Mouse (Mus musculus) midbrain, embryonic 15.5 days (tissue): ENCODE results near the gene C1ql1. TPM values are rescaled to one million over a fixed set of nuclear protein-coding genes. Genes with fewer than 3 reads are reported as not detected.

Source experiments
- ATAC-seq: fragments of 200-750 bp; cut with Nextera tagmentation; replicated peaks from 2 replicates; pipeline ENCODE4 v1.8.0; 2017; ENCODE audit warnings: moderate TSS enrichment
- H3K27ac ChIP-seq: fragments of 300-500 bp; sonication (generic); 2 replicates; pipeline ENCODE4 v1.5.1; 2015; ENCODE audit warnings: mild to moderate bottlenecking, inconsistent platforms
- H3K27me3 ChIP-seq: fragments of 300-500 bp; sonication (generic); replicated peaks from 2 replicates; pipeline ENCODE4 v1.6.1; 2015; ENCODE audit warnings: inconsistent platforms
- H3K36me3 ChIP-seq: fragments of 300-500 bp; sonication (generic); replicated peaks from 2 replicates; pipeline ENCODE4 v1.6.1; 2015; ENCODE audit warnings: inconsistent platforms
- H3K4me1 ChIP-seq: fragments of 300-500 bp; sonication (generic); 2 replicates; pipeline ENCODE4 v1.6.1; 2015; ENCODE audit warnings: inconsistent platforms
- H3K4me2 ChIP-seq: fragments of 300-500 bp; sonication (generic); 2 replicates; pipeline ENCODE4 v1.6.1; 2015; ENCODE audit warnings: inconsistent platforms, mild to moderate bottlenecking, moderate library complexity
- H3K4me3 ChIP-seq: fragments of 300-500 bp; sonication (generic); 2 replicates; pipeline ENCODE4 v1.5.1; 2015; ENCODE audit warnings: mild to moderate bottlenecking, inconsistent platforms
- H3K9ac ChIP-seq: fragments of 300-500 bp; sonication (generic); 2 replicates; pipeline ENCODE4 v1.6.1; 2015; ENCODE audit warnings: mild to moderate bottlenecking, inconsistent platforms
- H3K9me3 ChIP-seq: fragments of 300-500 bp; sonication (generic); 2 replicates; pipeline ENCODE4 v1.6.1; 2016; ENCODE audit warnings: inconsistent platforms
- WGBS: fragments of 180-500 bp; shearing (Covaris S2); methylation state at CpG from one replicate; pipeline ENCODE4 v1.1.7; 2015; ENCODE audit warnings: mixed read lengths; 5-methylcytosine and 5-hydroxymethylcytosine counted together
- polyA plus RNA-seq: library from polyadenylated mRNA; unstranded; fragments of >200 nt; fragmentation: Nextera tagmentation; extraction: Ambion mirVana; gene quantifications from 2 replicates; pipeline ENCODE4 v1.2.1, GENCODE M21; 2015

Gene C1ql1
- 11.7 and 14.0 TPM in 2 replicates for polyA plus RNA-seq

- H3K4me3 ChIP-seq: peak within 1 kb of the TSS; percentile 40
- peak; percentile 74 for ATAC-seq
- H3K4me1 ChIP-seq: peaks cover 40% of the 10 kb centered on the region
- no peak within 1 kb of the TSS for H3K27ac ChIP-seq
- H3K9ac ChIP-seq: peak within 1 kb of the TSS; percentile 27; the same call in 1 of the 2 replicates
- WGBS: under 1% methylated on average over 69 of the region's 87 CpGs
- H3K4me2 ChIP-seq: peak within 1 kb of the TSS; percentile 59
- peaks cover 77% of the 10 kb centered on the region for H3K27me3 ChIP-seq
- no peaks in the 10 kb centered on the region for H3K36me3 ChIP-seq
- no peaks in the 10 kb centered on the region for H3K9me3 ChIP-seq
These were observed at the start of gene C1ql1 for GRCm38 (mm10) chr11:102946265-102946991. C1ql1 (minus strand) TSS chr11:102946688.

GRCm38 (mm10) chr11:102994952-102995351, 48.5 kb upstream of the C1ql1 start:
- Histone ChIP-seq H3K27ac (no peak overlapping the region), H3K36me3 (peaks cover 33% of the 10 kb centered on the region), H3K9me3 (no peaks in the 10 kb centered on the region), H3K9ac (no peak overlapping the region), H3K27me3 (0 out of 2 replicates have a peak, but pooled peaks cover 4% of the 10 kb centered on the region), H3K4me1 (peaks cover 46% of the 10 kb centered on the region), H3K4me2 (no peak overlapping the region), H3K4me3 (no peak overlapping the region)
- 87% methylated on average over 18 of the region's 18 CpGs for WGBS
- no peak for ATAC-seq

- Histone ChIP-seq H3K9me3 (no peaks in the 10 kb centered on the region), H3K4me1 (peaks cover 40% of the 10 kb centered on the region), H3K36me3 (peaks cover 33% of the 10 kb centered on the region), H3K4me3 (no peak overlapping the region), H3K27ac (no peak overlapping the region), H3K4me2 (no peak overlapping the region), H3K27me3 (peaks cover 15% of the 10 kb centered on the region), H3K9ac (no peak overlapping the region)
- 22% methylated on average over 17 of the region's 17 CpGs for WGBS
- ATAC-seq: peak; percentile 43
These were observed 47.0 kb upstream of the C1ql1 start for GRCm38 (mm10) chr11:102993420-102994029.

GRCm38 (mm10) chr11:102992940-102993339, 46.5 kb upstream of the C1ql1 start:
- H3K27me3 ChIP-seq: peaks cover 15% of the 10 kb centered on the region
- peak; percentile 43 for ATAC-seq
- peaks cover 37% of the 10 kb centered on the region for H3K4me1 ChIP-seq
- H3K9ac ChIP-seq: no peak overlapping the region
- no peak overlapping the region for H3K4me2 ChIP-seq
- H3K9me3 ChIP-seq: no peaks in the 10 kb centered on the region
- H3K27ac ChIP-seq: no peak overlapping the region
- peaks cover 33% of the 10 kb centered on the region for H3K36me3 ChIP-seq
- no peak overlapping the region for H3K4me3 ChIP-seq
- 8% methylated on average over 5 of the region's 5 CpGs for WGBS

GRCm38 (mm10) chr11:102991681-102992080, 45.2 kb upstream of the C1ql1 start:
- Histone ChIP-seq H3K9ac (peak overlapping the region; percentile 30), H3K36me3 (peaks cover 24% of the 10 kb centered on the region), H3K27ac (peak overlapping the region; percentile 9; the same call in 1 of the 2 replicates), H3K4me3 (peak overlapping the region; percentile 16), H3K27me3 (peaks cover 15% of the 10 kb centered on the region), H3K9me3 (no peaks in the 10 kb centered on the region), H3K4me2 (peak overlapping the region; percentile 48), H3K4me1 (peaks cover 39% of the 10 kb centered on the region)
- WGBS: 2% methylated on average over 16 of the region's 16 CpGs
- no peak for ATAC-seq

- H3K27me3 ChIP-seq: peaks cover 15% of the 10 kb centered on the region
- H3K4me3 ChIP-seq: peak overlapping the region; percentile 32
- no peaks in the 10 kb centered on the region for H3K9me3 ChIP-seq
- peaks cover 13% of the 10 kb centered on the region; the same call in 1 of the 2 replicates for H3K36me3 ChIP-seq
- H3K4me1 ChIP-seq: peaks cover 39% of the 10 kb centered on the region
- ATAC-seq: no peak
- no peak overlapping the region for H3K27ac ChIP-seq
- peak overlapping the region; percentile 66 for H3K4me2 ChIP-seq
- whole genome bisulfite sequencing: 1% methylated on average over 29 of the region's 29 CpGs
- peak overlapping the region; percentile 39 for H3K9ac ChIP-seq
These were observed 43.7 kb upstream of the C1ql1 start for GRCm38 (mm10) chr11:102990152-102990663.

- Histone ChIP-seq H3K36me3 (peaks cover 8% of the 10 kb centered on the region; the same call in 1 of the 2 replicates), H3K9ac (peak overlapping the region; percentile 39), H3K4me1 (peaks cover 39% of the 10 kb centered on the region), H3K27me3 (peaks cover 15% of the 10 kb centered on the region), H3K4me3 (peak overlapping the region; percentile 32), H3K9me3 (no peaks in the 10 kb centered on the region), H3K4me2 (peak overlapping the region; percentile 66), H3K27ac (no peak overlapping the region)
- no peak for ATAC-seq
- WGBS: 4% methylated on average over 28 of the region's 28 CpGs
These were observed 43.2 kb upstream of the C1ql1 start for GRCm38 (mm10) chr11:102989641-102990151.

- Histone ChIP-seq H3K27ac (no peak overlapping the region), H3K4me2 (no peak overlapping the region), H3K4me1 (peaks cover 11% of the 10 kb centered on the region), H3K36me3 (no peaks in the 10 kb centered on the region), H3K4me3 (no peak overlapping the region), H3K9me3 (no peaks in the 10 kb centered on the region), H3K27me3 (peaks cover 12% of the 10 kb centered on the region), H3K9ac (no peak overlapping the region)
- ATAC-seq: no peak
- 55% methylated on average over 6 of the region's 6 CpGs for WGBS
These were observed 38.7 kb upstream of the C1ql1 start for GRCm38 (mm10) chr11:102985160-102985559.

GRCm38 (mm10) chr11:102984615-102985014, 38.1 kb upstream of the C1ql1 start:
- 41% methylated on average over 4 of the region's 4 CpGs for WGBS
- no peak overlapping the region for H3K4me3 ChIP-seq
- H3K9ac ChIP-seq: no peak overlapping the region
- peaks cover 11% of the 10 kb centered on the region for H3K27me3 ChIP-seq
- no peak overlapping the region for H3K4me2 ChIP-seq
- no peaks in the 10 kb centered on the region for H3K9me3 ChIP-seq
- peaks cover 5% of the 10 kb centered on the region for H3K4me1 ChIP-seq
- ATAC-seq: no peak
- no peak overlapping the region for H3K27ac ChIP-seq
- H3K36me3 ChIP-seq: no peaks in the 10 kb centered on the region

- Histone ChIP-seq H3K4me1 (0 out of 2 replicates have a peak, but pooled peaks cover 2% of the 10 kb centered on the region), H3K4me3 (no peak overlapping the region), H3K36me3 (no peaks in the 10 kb centered on the region), H3K9ac (no peak overlapping the region), H3K27ac (no peak overlapping the region), H3K9me3 (no peaks in the 10 kb centered on the region), H3K4me2 (no peak overlapping the region), H3K27me3 (peaks cover 6% of the 10 kb centered on the region)
- 82% methylated on average over 9 of the region's 9 CpGs for WGBS
- no peak for ATAC-seq
These were observed 37.6 kb upstream of the C1ql1 start for GRCm38 (mm10) chr11:102984086-102984485.

GRCm38 (mm10) chr11:102981151-102981890, 34.8 kb upstream of the C1ql1 start:
- H3K4me3 ChIP-seq: no peak overlapping the region
- 64% methylated on average over 10 of the region's 10 CpGs for WGBS
- no peak for ATAC-seq

More at GRCm38 (mm10) chr11:102981151-102981890, 34.8 kb upstream of the C1ql1 start:
- Histone ChIP-seq H3K9me3 (no peaks in the 10 kb centered on the region), H3K9ac (no peak overlapping the region), H3K4me1 (no peaks in the 10 kb centered on the region), H3K27me3 (no peaks in the 10 kb centered on the region), H3K4me2 (no peak overlapping the region), H3K36me3 (no peaks in the 10 kb centered on the region), H3K27ac (no peak overlapping the region)
